Mouse (Mus musculus) midbrain, embryonic 11.5 days (tissue): Measurements from ENCODE around the gene Cenpv. TPM values are rescaled to one million over a fixed set of nuclear protein-coding genes. Genes with fewer than 3 reads are reported as not detected.

ENCODE experiments used
- ATAC-seq: fragments of 200-750 bp; cut with Nextera tagmentation; 2 replicates; pipeline ENCODE4 v1.8.0; 2017; ENCODE audit warnings: moderate TSS enrichment, moderate library complexity; ENCODE audit not compliant: low FRiP score
- DNase-seq: peaks from one replicate; pipeline ENCODE4 v3.0.0; 2015; ENCODE audit warnings: low spot score; ENCODE audit errors: missing footprints
- H3K27ac ChIP-seq: fragments of 300-500 bp; sonication (generic); 2 replicates; pipeline ENCODE4 v1.5.1; 2014; ENCODE audit warnings: low read depth, low read length
- H3K27me3 ChIP-seq: fragments of 300-500 bp; sonication (generic); 2 replicates; pipeline ENCODE4 v1.6.1; 2014; ENCODE audit warnings: mild to moderate bottlenecking, low read length, moderate library complexity, mixed read lengths; ENCODE audit not compliant: control insufficient read depth, insufficient read depth
- H3K36me3 ChIP-seq: fragments of 300-500 bp; sonication (generic); 2 replicates; pipeline ENCODE4 v1.6.1; 2014; ENCODE audit warnings: mild to moderate bottlenecking, low read length, moderate library complexity, mixed read lengths; ENCODE audit not compliant: control insufficient read depth, insufficient read depth
- H3K4me1 ChIP-seq: fragments of 300-500 bp; sonication (generic); 2 replicates; pipeline ENCODE4 v1.6.1; 2014; ENCODE audit warnings: low read length; ENCODE audit not compliant: control insufficient read depth, insufficient read depth
- H3K4me2 ChIP-seq: fragments of 300-500 bp; sonication (generic); 2 replicates; pipeline ENCODE4 v1.6.1; 2014; ENCODE audit warnings: mild to moderate bottlenecking, moderate library complexity
- H3K4me3 ChIP-seq: fragments of 300-500 bp; sonication (generic); 2 replicates; pipeline ENCODE4 v1.5.1; 2014; ENCODE audit warnings: low read depth, low read length
- H3K9ac ChIP-seq: fragments of 300-500 bp; sonication (generic); 2 replicates; pipeline ENCODE4 v1.6.1; 2014; ENCODE audit warnings: low read length
- H3K9me3 ChIP-seq: fragments of 300-500 bp; sonication (generic); 2 replicates; pipeline ENCODE4 v1.6.1; 2016; ENCODE audit warnings: low read length; ENCODE audit not compliant: control insufficient read depth
- WGBS: fragments of 180-500 bp; shearing (Covaris S2); extraction: QIAGEN DNeasy Blood & Tissue Kit; methylation state at CpG from one replicate; pipeline ENCODE4 v1.1.7; 2014; 5-methylcytosine and 5-hydroxymethylcytosine counted together
- polyA plus RNA-seq: library from polyadenylated mRNA; unstranded; fragments of >200 nt; fragmentation: Nextera tagmentation; extraction: Ambion mirVana; gene quantifications from 2 replicates; pipeline ENCODE4 v1.2.1, GENCODE M21; 2014

The Cenpv gene
- polyA plus RNA-seq = 54.8 and 68.5 TPM in 2 replicates

GRCm38 (mm10) chr11:62539089-62539890 lies at the start of gene Cenpv:
Cenpv (minus strand) TSS chr11:62539261.
- Histone ChIP-seq H3K27me3 (0 out of 2 replicates have a peak, but pooled peaks cover 2% of the 10 kb centered on the region), H3K9me3 (no peaks in the 10 kb centered on the region), H3K4me1 (peaks cover 10% of the 10 kb centered on the region), H3K36me3 (no peaks in the 10 kb centered on the region), H3K27ac (peak within 1 kb of the TSS; percentile 51), H3K4me2 (peak within 1 kb of the TSS; percentile 92), H3K4me3 (peak within 1 kb of the TSS; percentile 78), H3K9ac (peak within 1 kb of the TSS; percentile 97)
- DNase-seq (peak; percentile 98), ATAC-seq (peak; percentile 85)
- WGBS = 7% methylated on average over 55 of the region's 57 CpGs

DNA sequence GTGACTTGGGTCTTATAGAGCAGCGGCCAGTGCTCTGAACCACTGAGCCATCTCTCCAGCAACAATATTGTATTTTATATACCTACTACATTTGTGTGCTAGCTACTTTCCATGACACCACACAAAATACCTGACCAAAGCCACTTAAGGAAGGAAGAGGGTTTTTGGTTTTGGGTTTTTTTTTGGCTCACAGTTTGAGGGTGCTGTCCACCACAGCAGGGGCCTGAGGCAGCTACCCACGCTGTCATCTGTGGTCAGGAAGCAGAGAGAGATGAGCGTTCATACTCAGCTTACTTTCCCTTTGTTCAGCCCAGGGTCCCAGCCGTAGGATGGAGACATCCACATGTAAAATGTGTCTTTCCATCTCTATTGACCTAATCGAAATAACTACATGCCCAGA lies 48.0 kb upstream of the Cenpv start:
- WGBS = 88% methylated on average over 5 of the region's 5 CpGs
- H3K4me3 ChIP-seq = no peak overlapping the region
- no peak overlapping the region for H3K4me2 ChIP-seq
- DNase-seq (no peak), ATAC-seq (no peak)
- H3K27me3 ChIP-seq = no peaks in the 10 kb centered on the region
- H3K9ac ChIP-seq = no peak overlapping the region
- no peak overlapping the region for H3K27ac ChIP-seq
- no peaks in the 10 kb centered on the region for H3K36me3 ChIP-seq
- H3K9me3 ChIP-seq = no peaks in the 10 kb centered on the region
- H3K4me1 ChIP-seq = no peaks in the 10 kb centered on the region

DNA sequence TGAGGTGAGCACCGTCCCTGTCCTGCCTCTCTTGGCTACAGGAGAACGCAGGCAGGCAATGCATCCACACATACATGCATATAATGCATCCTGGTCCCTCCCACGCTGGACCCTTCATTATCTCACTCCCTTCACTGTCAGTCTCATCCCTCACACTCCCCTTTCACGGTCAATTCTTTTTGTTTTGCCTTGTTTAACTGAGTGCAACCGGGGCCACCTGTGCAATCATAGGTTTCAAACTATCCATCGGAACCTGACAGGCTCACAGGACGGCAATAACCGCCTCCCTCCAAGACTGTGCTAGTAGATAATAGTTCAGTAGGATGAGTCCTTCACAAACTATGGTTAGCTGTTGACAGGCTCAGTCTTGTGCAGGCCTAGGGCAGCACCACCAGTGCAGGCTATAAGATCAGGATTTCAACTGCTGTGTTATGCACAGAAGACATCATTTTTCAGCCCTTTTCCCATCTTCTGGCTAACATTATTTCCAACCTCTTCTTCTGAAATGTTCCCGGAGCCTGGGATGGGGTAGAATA lies 45.7 kb upstream of the Cenpv start:
- 85% methylated on average over 9 of the region's 9 CpGs for WGBS
- no peaks in the 10 kb centered on the region for H3K36me3 ChIP-seq
- ATAC-seq (no peak), DNase-seq (peak; percentile 65)
- no peak overlapping the region for H3K4me3 ChIP-seq
- H3K9me3 ChIP-seq = no peaks in the 10 kb centered on the region
- no peak overlapping the region for H3K9ac ChIP-seq
- no peak overlapping the region for H3K4me2 ChIP-seq
- no peak overlapping the region for H3K27ac ChIP-seq
- H3K4me1 ChIP-seq = no peaks in the 10 kb centered on the region
- H3K27me3 ChIP-seq = no peaks in the 10 kb centered on the region

GRCm38 (mm10) chr11:62583031-62583430 lies 44.0 kb upstream of the Cenpv start:
- no peak for DNase-seq
- 52% methylated on average over 6 of the region's 6 CpGs for WGBS

DNA sequence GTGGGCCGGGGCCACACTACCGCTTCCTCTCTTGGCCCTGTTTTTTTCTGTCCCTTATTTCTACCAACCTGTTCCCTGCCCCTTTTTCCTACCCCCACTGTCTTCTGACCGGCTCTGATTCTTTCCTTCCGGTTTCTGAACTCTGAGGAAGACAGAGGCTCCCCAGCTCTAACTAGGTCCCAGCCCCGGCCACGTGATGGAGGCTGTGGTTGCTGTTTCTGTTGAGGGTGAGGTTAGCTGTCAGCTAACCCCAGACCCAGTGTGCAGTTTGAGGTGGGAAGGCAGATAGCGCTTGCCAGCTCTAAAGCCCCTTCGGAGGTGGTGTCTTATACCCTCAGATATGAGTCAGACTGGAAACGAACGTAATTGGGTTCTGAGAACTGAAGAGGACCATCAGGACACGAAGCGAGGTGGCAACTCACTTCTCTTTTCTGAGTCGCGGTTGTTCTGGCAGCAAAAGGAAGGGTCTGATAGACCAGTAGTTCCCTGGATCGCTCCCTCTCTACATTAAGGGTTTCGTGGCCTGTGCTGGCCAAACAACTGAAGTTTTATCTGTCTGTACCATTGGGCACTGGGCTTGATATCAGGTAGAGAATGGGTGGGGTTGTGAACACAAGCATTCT lies 37.6 kb upstream of the Cenpv start:
- Histone ChIP-seq H3K4me3 (peak overlapping the region; percentile 39; the same call in 1 of the 2 replicates), H3K9ac (0 out of 2 replicates have a peak overlapping the region, but pooled peaks have one; percentile 53), H3K27me3 (peaks cover 7% of the 10 kb centered on the region), H3K9me3 (no peaks in the 10 kb centered on the region), H3K36me3 (no peaks in the 10 kb centered on the region), H3K4me1 (no peaks in the 10 kb centered on the region), H3K27ac (no peak overlapping the region), H3K4me2 (peak overlapping the region; percentile 96)
- WGBS = 70% methylated on average over 16 of the region's 16 CpGs
- DNase-seq (no peak), ATAC-seq (no peak)

More at GRCm38 (mm10) chr11:62583031-62583430, 44.0 kb upstream of the Cenpv start:
- Histone ChIP-seq H3K36me3 (no peaks in the 10 kb centered on the region), H3K27me3 (no peaks in the 10 kb centered on the region), H3K27ac (no peak overlapping the region), H3K9me3 (no peaks in the 10 kb centered on the region), H3K9ac (no peak overlapping the region), H3K4me1 (no peaks in the 10 kb centered on the region), H3K4me2 (no peak overlapping the region), H3K4me3 (no peak overlapping the region)
- ATAC-seq = no peak

DNA sequence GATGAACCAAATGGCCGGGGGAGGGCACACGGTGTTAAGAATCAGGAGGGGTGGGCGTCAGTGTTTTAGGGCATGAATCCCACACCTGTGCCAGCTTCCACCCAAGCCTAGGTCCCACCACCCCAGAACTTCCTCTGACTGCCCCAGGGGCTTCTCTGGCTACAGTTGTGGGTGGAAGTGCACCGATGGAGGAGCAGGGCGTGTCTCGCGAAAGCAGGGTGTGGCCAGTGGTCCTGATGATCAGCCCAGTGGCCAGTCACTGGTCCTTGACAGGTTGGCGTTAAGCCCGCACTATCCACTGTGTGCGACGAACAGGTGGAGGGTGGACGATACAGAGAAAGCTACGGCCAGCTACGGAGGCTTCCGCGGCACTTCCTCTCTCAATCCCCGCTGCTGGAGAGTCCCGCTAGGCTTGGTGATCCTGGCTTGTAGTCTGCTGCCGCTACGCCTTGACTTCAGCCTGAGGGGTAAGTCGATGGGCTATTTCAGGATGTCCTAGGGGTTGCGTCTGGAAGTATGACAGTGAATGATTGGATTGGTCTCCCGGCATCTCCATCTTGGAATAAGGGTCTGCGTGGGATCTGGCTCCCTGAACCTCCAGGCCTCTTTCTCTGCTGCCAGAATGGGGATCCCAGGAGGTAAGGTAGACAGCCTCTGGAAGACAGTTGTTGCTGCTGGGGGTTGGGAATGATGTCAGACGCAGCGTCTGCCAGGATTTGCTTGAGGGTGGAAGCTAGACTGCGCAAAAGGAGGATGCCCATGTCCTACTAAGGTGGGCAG lies 36.8 kb upstream of the Cenpv start:
- DNase-seq (peak; percentile 94), ATAC-seq (peak; percentile 66)
- peaks cover 7% of the 10 kb centered on the region for H3K27me3 ChIP-seq
- peak overlapping the region; percentile 96 for H3K4me2 ChIP-seq
- no peaks in the 10 kb centered on the region for H3K9me3 ChIP-seq
- H3K36me3 ChIP-seq = no peaks in the 10 kb centered on the region
- WGBS = 7% methylated on average over 27 of the region's 27 CpGs
- H3K4me1 ChIP-seq = no peaks in the 10 kb centered on the region
- peak overlapping the region; percentile 53 for H3K9ac ChIP-seq
- H3K4me3 ChIP-seq = peak overlapping the region; percentile 39
- H3K27ac ChIP-seq = no peak overlapping the region

- H3K9ac ChIP-seq = peak overlapping the region; percentile 53
- peak; percentile 99 for DNase-seq
- H3K4me3 ChIP-seq = peak overlapping the region; percentile 39
- ATAC-seq = peak; percentile 78
- WGBS = 4% methylated on average over 9 of the region's 9 CpGs
- H3K4me1 ChIP-seq = no peaks in the 10 kb centered on the region
- H3K4me2 ChIP-seq = peak overlapping the region; percentile 96
- H3K9me3 ChIP-seq = no peaks in the 10 kb centered on the region
- H3K27ac ChIP-seq = no peak overlapping the region
- no peaks in the 10 kb centered on the region for H3K36me3 ChIP-seq
- peaks cover 7% of the 10 kb centered on the region for H3K27me3 ChIP-seq
Measured at GRCm38 (mm10) chr11:62575297-62575658, 36.2 kb upstream of the Cenpv start.

- H3K4me1 ChIP-seq = no peaks in the 10 kb centered on the region
- peaks cover 7% of the 10 kb centered on the region for H3K27me3 ChIP-seq
- H3K9me3 ChIP-seq = no peaks in the 10 kb centered on the region
- H3K4me3 ChIP-seq = no peak overlapping the region
- no peak overlapping the region for H3K4me2 ChIP-seq
- DNase-seq = no peak
- H3K9ac ChIP-seq = no peak overlapping the region
- WGBS = 86% methylated on average over 4 of the region's 4 CpGs
- H3K36me3 ChIP-seq = no peaks in the 10 kb centered on the region
- H3K27ac ChIP-seq = no peak overlapping the region
- no peak for ATAC-seq
Measured at GRCm38 (mm10) chr11:62574703-62575085, 35.6 kb upstream of the Cenpv start.
